ENCODE assay signal across 32 mouse cellular contexts in genomic region chr12:100943146-100943545, GRCm38 (mm10).
"Had no signal": no experiment of that assay in that cellular context is flagged by ENCODE, and none has a peak within 500 bp of the region (broad histone marks: within the 10 kb centered on the region; RNA-seq: fewer than 3 reads in every experiment).

No protein-coding gene starts in this region.

- ATAC-seq: liver, embryonic 12.5 days; liver, postnatal 0 days; lung, postnatal 0 days; midbrain, embryonic 13.5 days; midbrain, embryonic 15.5 days; midbrain, embryonic 16.5 days had no signal

- H3K27me3 ChIP-seq: limb, embryonic 12.5 days; limb, embryonic 13.5 days; limb, embryonic 15.5 days; liver, embryonic 12.5 days; liver, embryonic 13.5 days; liver, embryonic 15.5 days; lung, embryonic 15.5 days; megakaryocyte, embryonic 14.5 days; midbrain, embryonic 12.5 days; midbrain, embryonic 13.5 days; midbrain, embryonic 15.5 days; neural tube, embryonic 12.5 days had no signal

- DNase-seq: left cerebral cortex, postnatal 4 days; liver; liver, embryonic 13.5 days; liver, postnatal 0 days; lung, adult 18-20 months; lung, adult 2 months; lung, embryonic 14.5 days; lung, postnatal 10 days; lung, postnatal 14 days; lung, postnatal 36 days; lung, postnatal 4 days; midbrain, embryonic 14.5 days had no signal

- H3K4me1 ChIP-seq: limb, embryonic 10.5 days; limb, embryonic 12.5 days; liver, embryonic 12.5 days; liver, embryonic 13.5 days; liver, embryonic 15.5 days; megakaryocyte, embryonic 14.5 days; midbrain, embryonic 10.5 days; midbrain, embryonic 12.5 days; midbrain, embryonic 13.5 days; midbrain, embryonic 15.5 days; neural tube, embryonic 12.5 days had no signal

- H3K9ac ChIP-seq: limb, embryonic 12.5 days; limb, embryonic 13.5 days; limb, embryonic 15.5 days; liver, embryonic 12.5 days; liver, embryonic 13.5 days; liver, embryonic 14.5 days; liver, embryonic 15.5 days; liver, postnatal 0 days; lung, embryonic 14.5 days; lung, embryonic 15.5 days; midbrain, embryonic 12.5 days; midbrain, embryonic 13.5 days; midbrain, embryonic 15.5 days; neural tube, embryonic 12.5 days had no signal

- H3K4me2 ChIP-seq: limb, embryonic 12.5 days; limb, embryonic 13.5 days; limb, embryonic 15.5 days; liver, embryonic 11.5 days; liver, embryonic 12.5 days; liver, embryonic 13.5 days; liver, embryonic 15.5 days; lung, embryonic 14.5 days; lung, embryonic 15.5 days; midbrain, embryonic 11.5 days; midbrain, embryonic 12.5 days; midbrain, embryonic 13.5 days; midbrain, embryonic 15.5 days; neural tube, embryonic 12.5 days had no signal

- H3K9me3 ChIP-seq: limb, embryonic 10.5 days; limb, embryonic 12.5 days; limb, embryonic 13.5 days; limb, embryonic 15.5 days; liver, embryonic 12.5 days; liver, embryonic 13.5 days; liver, embryonic 15.5 days; lung, embryonic 15.5 days; megakaryocyte, embryonic 14.5 days; midbrain, embryonic 10.5 days; midbrain, embryonic 12.5 days; midbrain, embryonic 13.5 days; midbrain, embryonic 15.5 days; neural tube, embryonic 12.5 days had no signal

- H3K27ac ChIP-seq: limb, embryonic 10.5 days; limb, embryonic 12.5 days; limb, embryonic 13.5 days; limb, embryonic 15.5 days; liver, embryonic 12.5 days; liver, embryonic 13.5 days; liver, embryonic 14.5 days; liver, embryonic 15.5 days; lung, embryonic 15.5 days; macrophage; midbrain, embryonic 10.5 days; midbrain, embryonic 12.5 days; midbrain, embryonic 13.5 days; midbrain, embryonic 15.5 days; neural tube, embryonic 12.5 days had no signal

- H3K4me3 ChIP-seq: limb, embryonic 10.5 days; limb, embryonic 12.5 days; limb, embryonic 13.5 days; limb, embryonic 15.5 days; liver, embryonic 12.5 days; liver, embryonic 13.5 days; liver, embryonic 15.5 days; lung, embryonic 15.5 days; megakaryocyte, embryonic 14.5 days; midbrain, embryonic 10.5 days; midbrain, embryonic 12.5 days; midbrain, embryonic 13.5 days; midbrain, embryonic 15.5 days; myocyte; neural tube, embryonic 12.5 days had no signal
